Mouse (Mus musculus) hindlimb bud, embryonic 11.5 days (tissue): ENCODE results near the gene Il23r.
"Not testable (repeated sequence)": the region's sequence is repeated elsewhere in the genome, so short reads cannot be mapped to it uniquely, and the experiment has no call there.

Experiments
- DNase-seq: peaks from one replicate; pipeline ENCODE4 v3.0.0-alpha.2; 2012; ENCODE audit warnings: low read depth, low spot score; ENCODE audit errors: extremely low spot score

Gene Il23r

DNA sequence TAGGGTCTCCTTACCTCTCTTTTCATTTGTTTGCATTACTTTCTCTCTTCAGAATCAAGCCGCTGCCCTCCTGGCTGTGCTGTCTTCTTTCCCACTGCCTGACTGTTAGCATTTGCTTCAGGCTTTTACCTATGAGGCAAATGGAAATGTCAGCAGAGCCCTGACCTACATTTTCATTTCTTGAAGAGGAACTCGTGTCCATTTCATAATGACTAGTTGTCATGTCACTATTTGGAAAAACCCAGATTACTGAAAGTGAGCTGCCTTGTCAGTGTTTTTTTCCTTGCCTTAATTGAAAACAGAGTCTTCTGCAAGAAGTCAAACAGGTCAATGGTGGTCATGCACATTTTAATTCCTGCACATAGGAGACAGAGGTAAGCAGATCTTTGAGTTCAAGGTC, at the start of gene Il23r:
Il23r (minus strand) TSS at position 101 of the 400 bp plus-strand sequence.
- no peak for DNase-seq

DNA sequence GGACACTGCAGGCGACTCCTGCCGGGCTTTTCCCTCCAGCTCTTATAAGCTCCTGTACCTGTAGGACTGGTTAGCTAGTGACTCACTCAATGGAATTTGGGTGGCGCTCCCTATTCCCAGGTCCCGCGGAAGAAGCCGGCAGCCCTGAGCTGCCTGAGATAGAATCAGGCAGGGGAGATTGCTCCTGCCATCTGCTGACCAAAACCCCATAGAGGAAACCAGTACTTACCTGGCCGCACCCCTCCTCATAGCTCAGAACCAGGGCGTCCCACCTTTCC, 44.1 kb upstream of the Il23r start, which contains the start of gene Tacstd2:
Tacstd2 (minus strand) TSS at position 20 of the 278 bp plus-strand sequence.
- no peak for DNase-seq

DNA sequence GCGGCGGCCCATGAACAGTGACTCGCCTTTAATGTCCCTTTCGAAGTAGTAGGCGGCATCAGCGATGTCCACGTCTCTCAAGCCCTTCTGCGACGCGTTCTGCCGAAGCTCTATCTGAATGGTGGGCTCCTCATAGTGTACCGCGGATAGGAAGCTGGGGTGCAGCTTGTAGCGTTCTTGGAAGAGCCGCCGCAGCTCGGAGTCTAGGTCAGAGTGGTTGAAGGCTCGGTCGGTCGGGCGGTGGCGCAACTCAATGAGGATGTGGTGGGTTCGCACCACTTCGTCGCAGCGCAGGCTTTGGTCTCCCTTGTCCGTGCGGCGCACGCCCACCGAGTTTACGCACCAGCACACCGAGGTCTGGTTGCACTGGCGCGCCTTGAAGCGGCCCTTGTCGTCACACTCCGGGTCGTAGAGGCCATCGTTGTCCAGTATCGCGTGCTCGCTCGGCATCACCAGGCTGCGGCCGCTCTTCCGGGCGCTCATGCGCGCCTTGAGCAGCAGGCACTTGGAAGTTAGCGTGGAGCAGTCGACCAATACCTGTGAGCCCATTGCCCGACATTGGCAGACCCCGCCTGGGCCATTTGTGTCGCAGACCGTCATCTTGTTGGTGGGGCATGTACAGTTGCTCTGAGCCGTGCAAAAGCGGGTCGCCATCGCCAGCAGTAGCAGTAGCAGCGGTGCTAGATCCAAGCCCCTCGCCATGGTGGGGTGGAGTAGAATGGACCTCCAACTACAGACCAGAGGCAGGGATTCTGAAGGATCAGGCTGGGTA, 43.5 kb upstream of the Il23r start:
- DNase-seq, result no peak

DNA sequence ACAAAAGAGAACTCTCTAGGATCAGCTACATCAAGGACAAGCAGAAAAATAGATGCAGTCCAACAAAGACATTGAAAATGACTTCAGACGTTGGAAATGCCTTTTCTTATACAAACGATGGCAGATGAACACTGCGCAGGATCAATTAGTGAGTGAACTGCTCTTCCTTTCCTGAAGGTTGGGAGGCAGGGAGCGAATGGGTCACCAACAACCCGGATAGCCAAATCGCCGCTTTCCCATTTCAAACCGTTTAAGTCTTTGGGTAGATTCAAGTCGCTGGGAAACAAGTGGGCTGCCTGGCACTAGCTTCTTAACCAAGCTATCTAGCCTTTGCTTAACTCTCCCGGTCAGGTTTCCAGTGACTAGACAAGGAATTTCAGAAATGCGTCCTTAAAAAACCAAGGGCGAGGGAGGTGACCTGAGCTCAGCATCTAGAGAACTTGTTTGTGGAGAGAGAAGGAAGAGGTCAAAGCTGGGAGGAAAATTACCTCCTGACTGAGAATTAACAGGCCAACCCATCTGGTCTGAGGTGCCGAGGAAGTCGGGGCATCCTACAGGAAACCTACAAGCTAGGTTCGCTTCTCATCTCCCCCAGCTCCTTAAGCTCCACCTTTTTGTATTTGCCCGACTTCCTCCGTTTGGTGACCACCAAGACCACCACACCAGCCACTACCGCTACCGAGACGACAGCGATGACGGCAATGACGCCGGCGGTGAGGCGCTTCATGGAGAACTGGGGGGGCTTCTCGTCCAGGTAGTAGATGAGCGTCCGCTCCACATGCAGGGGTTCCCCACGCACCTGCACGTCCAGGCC, 42.7 kb upstream of the Il23r start:
- DNase-seq, result no peak

DNA sequence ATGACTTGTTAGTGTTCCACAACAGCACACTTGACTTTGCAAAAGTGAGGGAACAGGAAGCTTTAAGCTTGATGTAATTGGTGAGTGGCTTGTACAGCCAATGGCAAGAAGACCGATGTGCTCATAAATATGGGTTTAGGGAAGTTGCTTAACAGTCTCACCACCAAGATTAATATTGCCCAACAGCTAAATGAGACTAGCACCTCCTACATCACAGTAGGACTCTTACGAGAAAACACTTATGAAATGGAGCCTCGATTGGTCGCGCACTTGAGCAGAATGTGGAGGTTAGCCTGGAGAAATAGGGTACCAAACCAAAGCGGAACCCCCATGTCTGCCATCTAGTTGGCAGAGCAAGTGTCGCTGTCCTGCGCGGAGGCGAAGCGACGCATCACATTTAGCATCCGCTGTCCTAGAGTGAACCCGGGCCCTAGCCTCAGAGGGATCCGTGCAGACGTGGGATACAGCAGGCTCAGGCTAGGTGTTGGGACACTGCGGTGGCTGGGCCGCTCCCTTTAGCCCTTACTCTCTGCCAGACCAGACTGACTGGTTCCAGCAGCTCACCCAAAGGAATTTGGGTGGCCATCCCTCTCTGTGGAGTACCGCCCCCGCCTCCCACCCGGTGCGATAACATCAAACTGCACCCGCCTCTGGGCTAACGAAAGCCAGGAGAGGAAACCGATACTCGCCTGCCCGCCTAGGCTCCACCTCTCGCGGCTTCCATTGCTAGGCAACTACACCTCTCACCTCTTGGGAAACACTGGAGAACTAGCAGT, 41.2 kb upstream of the Il23r start:
- no peak for DNase-seq

DNA sequence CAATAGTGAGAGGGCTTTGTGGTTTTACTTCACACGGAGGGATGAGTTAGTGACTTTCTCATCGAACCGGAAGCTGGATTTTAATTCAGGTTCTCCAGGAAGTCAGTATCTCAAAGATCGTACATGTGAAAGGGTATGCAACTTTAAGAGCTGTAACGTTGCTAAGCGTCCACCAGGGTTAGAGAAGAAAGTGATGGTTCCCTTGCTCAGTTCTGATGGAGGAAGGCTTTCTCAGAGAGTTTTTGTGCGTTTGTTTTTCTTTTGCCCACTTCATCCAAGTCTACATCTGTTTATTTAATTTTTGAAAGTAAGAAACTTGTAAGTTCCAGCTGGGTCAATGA, 40.1 kb upstream of the Il23r start:
- no peak for DNase-seq

DNA sequence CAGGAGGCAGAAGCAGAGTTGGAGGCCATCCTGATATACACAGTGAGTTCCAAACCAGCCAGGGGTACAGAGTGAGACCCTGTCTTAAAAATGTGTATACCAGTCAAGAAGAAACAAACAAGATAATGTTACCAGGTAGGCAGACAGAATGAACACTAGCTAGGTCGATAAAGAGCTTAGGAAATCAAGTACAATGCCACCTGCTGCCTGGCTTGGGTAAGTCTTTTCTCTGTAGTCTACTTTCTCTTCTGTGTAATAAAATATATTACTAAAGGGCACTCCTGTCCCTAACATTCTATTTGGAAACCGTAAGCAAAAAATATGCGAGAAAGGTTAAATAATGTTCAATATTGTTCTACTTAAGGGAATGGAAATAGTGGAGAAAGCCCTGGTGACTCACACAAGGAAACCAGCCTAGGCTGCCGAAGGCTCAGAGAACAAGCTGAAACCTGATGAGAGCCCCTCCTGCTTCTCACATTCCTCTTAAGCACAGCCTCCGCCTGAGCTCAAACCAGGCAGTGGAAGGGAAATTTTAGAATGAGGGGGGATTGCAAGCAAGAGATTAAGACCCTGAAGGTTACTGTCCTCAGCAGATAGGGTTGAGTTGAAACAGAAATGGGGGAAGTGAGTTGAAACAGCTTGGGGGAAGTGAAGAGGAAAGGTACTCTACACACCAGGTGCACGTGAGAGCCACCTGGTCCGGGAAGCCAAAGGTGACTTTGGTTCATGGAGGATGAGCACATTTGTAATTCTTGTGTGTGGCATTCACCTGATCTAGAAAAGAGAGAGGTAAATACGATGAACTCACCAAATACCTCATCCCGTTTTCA, 39.6 kb upstream of the Il23r start:
- no peak for DNase-seq

DNA sequence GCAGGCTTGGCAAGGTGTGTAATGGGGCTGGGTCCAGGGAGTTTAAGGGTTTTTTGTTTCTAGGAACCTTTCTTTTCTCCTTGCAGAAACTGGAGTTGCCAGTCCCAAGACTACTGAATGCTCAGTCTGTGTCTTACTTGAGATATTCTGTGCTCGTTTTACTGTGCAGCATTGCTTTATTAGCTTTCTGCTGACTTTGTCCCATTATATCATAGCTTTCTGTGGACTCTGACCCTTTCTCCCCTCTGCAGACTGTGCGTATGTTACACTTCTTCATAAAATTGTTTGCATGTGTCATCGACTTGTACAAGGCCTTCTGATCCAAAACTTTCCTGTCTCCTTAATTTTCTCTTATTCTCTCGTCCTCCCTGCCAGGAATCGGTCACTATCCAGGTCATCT, 34.7 kb upstream of the Il23r start:
- no peak for DNase-seq

DNA sequence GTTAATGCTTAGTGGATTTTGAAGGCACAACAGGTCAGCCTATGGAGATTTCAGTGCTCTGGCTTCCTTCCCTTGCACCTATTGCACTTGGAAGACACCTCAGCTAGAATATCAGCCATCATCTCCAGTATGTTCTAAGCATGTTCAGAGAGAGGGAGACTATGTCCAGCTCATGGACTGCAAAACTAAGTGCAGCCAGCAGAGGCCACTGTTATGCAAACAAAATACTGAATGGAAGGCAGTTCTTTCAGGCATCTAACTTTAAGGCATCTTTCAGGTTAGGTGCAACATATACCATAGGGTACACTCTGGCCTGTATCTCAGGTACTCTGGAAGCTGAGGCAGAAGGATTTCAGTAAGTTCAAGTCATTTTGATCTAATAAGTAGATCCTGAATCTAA, 19.1 kb upstream of the Il23r start:
- no peak for DNase-seq

DNA sequence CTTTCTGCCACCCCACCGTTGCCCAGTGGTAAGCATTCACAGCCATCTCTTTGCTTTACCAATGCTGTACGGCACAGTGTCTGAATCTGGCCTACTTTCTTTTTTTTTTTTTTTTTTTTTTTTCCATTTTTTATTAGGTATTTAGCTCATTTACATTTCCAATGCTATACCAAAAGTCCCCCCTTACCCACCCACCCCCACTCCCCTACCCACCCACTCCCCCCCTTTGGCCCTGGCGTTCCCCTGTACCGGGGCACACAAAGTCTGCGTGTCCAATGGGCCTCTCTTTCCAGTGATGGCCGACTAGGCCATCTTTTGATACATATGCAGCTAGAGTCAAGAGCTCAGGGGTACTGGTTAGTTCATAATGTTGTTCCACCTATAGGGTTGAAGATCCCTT, 10.3 kb upstream of the Il23r start:
- DNase-seq, result not testable (repeated sequence)

DNA sequence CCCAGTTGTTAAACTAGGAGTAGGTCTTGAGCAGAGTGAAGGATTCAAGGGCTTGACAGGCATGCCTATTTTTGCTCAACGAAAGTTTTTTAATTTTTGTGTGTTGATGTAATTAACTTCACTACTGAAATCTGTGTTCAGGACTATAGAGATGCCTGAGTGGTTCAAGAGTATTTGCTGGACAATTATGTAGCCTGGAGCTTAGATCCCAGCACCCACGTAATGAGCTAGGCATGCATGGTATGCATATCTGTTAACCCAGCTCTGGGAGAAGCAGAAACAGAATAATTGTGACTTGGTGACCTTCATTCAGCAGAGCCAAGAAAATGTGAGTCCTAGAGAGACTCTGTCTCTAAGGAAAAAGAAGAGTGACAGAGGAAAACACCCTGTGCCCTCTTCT, 10.6 kb downstream of the Il23r start:
- DNase-seq, result no peak

DNA sequence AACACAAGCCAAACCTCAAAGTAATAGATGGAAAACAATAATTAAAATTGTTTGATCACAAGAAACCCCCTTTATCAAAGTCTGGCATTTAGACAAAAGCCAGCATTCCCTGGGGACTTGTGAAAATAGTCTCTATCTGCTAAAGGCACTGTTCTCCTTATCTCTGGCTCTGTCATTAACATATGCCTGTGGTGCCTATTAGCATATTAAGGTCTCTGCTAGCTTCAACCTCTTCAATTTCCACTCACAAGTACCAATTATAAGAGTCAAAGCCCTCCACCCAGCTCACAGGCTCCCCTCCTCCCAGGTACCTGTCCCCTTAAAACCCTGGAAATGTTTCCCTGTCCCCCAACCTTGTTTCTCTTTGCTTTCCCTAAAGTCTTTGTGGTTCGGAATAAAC, 20.4 kb downstream of the Il23r start:
- no peak for DNase-seq

DNA sequence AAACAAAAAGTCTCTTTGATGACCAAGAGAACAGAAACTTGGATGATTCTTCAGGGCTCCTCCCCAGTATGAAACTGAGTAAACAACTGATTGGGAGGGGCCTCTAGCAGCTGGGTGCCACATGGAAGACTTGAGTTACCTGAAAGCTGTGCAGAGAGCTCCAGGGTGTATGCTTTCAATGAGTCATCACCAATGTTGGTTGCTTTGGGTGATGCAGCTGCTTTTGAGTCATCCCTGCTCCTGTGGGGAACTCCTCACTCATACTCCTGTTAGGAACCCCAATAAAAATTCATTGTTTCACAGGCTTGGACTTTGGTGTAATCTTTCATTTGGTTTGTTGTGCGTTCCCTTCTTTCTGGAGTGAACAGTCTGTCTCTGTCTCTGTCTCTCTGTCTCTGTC, 32.2 kb downstream of the Il23r start:
- DNase-seq, result no peak

DNA sequence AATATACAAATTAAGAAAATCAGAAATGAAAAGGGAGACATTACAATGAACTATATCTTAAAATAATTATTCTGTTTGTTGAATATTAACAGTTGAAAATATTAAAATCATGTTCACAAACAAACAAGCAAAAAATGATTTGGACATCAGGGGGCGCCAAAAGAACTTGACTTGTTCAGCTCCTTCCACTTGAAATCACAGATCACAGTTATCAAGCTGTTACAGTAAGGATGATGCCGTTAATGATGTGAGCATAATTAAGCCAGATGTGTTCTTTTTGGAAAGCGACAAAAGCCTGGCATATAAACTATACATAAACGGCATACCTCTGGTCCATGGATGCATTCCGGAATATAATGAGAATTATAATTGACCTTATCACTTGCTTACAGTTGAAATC, 40.3 kb downstream of the Il23r start:
- DNase-seq, result no peak

DNA sequence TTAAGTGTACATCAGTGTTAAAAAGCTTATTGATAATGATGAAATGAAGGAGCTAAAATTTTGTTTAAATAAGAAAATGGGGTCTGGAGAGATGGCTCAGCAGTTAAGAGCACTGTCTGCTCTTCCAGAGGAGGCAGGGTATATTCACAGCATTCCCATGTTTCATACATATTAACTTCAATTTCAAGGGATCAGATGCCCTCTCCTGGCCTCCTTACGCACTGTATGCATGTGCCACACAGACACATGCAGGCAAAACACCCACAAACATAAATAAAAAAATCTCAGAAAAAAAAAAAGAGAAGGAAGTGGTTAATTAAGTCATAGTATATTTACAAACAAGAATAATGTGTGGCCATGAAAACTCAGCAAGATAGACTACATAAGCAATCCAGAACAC, 45.8 kb downstream of the Il23r start:
- no peak for DNase-seq

DNA sequence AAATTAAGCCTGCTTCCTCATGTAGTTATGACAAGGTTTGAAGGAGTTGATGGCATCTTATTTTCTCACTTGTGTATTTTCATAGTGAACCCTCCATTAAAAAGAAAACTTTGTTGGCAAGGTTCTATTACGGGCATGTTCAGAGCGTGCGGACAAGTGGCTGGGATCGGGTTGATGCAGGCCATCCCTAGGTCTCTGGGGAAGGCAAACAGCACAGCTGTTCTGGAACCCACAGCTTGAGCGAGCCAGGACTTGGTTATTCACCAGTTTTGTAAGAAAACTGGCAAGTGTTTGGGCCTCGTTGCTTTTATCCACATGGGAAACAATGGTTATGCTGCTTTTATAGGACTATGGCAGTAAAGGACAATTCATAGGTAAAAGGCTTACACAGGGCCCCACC, 48.5 kb downstream of the Il23r start:
- no peak for DNase-seq

DNA sequence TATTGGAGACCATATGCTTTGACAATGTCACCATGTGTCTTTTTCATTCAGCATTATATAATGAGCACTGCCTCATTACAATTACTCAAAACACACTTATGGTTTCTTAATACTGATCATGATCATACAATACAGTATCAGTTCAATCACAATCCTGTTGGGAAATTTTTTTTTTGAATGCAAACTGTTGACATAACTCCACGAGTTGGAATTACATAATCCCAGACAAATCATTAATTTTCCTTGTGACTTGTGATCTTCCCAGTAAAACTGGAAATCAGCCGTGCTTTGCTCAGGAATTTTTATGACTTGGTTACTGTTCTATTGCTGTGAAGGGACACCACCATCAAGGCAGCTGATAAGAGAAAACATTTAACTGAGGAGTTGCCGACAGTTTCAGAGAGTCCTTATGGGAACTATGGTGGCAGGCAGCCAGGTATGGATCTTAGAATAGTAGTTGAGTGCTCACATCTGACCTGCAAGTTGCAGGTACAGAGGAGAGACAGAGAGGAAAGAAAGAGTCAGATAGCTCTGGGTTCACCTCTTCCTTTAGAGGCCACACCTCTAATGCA, 53.8 kb downstream of the Il23r start:
- DNase-seq, result no peak

DNA sequence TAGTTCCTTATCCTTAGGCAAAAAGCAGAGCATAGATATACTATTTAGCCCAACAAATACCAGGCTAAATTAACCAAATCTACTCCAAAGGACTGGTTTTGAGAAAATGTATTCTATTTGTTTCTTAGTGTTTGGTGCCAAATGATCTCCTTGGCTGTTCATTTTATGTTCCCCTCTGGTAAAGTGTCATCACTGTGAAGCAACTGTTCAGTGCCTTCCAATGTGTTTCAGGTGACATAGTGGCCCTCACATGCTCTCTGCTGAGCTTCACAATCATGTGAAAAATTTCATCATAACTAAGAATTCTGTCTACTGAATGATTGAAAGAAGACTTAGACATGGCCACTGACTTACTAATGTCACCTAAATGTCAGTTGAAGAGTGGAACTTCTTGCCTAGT, 54.6 kb downstream of the Il23r start:
- DNase-seq, result no peak

DNA sequence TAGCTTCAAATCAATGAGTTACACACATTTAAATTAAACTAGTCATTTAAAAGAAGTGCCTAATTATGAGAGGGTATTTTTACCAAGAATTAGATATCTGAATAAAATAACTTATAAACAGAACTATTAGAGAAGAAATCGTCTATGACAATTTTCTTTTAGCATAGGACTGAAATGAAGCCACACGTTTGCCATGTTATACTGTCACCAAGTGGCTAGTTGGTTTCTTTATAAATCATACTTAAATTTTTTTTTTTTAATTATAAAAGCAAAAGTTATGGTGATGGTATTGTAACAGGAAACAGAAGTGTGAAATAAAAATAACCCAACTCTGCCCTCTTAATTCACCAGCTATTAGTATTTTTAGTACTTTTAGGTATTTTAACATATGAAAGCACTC, 55.4 kb downstream of the Il23r start:
- DNase-seq, result no peak

DNA sequence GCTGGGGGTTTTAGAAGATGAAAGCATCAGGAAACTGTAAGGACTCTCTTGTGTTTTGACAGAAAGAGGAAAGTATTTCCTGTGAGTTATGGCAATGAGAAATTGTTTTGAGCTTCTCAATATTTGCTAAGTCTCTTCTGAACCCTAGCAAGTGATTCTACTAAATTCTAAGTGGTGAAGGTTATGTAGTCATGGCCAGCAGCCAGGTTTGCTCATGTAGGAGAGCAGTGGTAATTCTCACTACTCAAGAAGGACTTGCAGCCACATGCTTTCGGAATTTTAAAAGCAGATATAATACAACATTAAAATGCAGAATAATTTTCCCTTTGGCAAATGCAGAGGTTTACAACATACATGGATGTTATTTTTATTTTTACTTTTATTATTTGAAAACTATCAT, 55.9 kb downstream of the Il23r start:
- no peak for DNase-seq
